Mouse (Mus musculus): ENCODE measurements around the gene Arhgef1.

Arhgef1 gene

DNA sequence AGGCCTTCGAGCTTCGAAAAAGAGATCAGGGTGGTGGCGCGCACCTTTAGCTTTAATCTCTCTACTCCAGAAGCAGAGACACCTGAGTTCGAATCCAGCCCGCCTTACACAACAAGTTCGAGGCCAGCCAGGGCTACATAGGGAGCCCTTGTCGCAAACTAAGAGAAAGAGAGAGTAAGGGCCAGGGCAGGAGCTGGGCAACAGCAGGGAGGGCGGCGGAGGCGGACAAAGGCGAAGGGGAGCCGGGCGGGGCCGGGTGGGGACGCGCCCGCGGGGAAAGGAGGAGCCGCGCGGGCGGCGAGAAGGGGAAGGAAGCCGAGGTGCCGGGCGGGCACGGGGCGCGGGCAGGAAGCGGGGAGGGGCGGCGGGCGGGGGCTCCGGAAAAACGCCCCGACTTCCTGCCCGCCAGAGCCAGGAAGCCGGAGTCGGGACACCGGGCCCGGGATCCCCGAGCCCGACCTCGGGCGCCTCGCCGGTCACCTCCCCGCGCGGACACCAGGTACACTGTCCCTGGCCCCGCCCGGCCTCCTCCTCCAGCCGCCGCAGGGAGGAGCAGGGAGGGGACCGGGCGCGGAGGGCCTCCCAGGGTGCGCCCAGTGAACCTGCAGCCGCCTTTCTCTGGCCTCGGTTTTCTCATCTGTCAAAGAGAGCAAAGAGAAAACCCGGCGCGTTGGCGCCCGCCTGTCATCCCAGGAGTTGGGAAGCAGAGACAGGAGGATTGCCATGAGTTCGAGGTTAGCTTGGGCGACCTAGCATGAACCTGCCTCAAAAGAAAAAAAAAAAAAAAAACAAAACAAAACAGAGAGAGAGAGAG, at the start of gene Arhgef1:
TSS of gene Arhgef1 (plus strand) at position 283 of the 814 bp plus-strand sequence.
- peak; percentile 71 for DNase-seq (ENCODE audit: low spot score)

DNA sequence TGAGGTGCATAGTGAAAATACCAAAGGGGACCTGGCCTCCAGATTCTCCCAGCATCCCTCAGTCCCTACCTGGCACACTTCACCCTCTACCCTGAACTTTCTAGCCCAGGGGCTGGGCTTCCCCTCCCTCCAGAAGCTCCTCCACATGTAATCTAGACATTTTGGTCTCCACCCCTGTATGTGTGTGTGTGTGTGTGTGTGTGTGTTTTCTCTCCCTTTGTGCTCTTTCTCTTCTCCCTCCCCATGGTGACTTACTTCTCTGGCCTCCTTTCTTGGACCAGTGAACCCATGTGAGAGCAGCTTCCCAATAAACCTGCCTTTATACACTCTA, 49.5 kb upstream of the Arhgef1 start:
- no peak for DNase-seq (ENCODE audit: low spot score)

DNA sequence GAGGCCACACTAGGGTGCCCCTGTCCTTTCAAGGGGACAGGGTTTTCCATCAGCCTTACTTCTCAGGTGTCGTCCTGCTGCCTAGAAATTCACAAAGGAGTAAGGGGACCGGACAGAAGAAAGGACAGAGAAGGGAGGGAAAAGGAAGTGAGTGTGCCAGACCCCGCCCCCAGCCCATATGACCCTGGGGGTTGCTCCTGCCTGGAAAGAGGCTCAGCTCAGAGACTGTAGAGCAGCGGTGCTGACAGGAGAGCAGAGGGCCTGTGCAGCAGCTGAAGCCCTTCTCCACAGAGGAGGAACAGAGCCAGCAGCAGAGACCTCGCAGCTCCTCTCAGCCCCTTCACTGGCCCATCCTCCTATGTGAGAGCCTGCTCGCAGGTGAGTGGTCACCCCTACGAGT, 49.0 kb upstream of the Arhgef1 start:
- no peak for DNase-seq (ENCODE audit: low spot score)

DNA sequence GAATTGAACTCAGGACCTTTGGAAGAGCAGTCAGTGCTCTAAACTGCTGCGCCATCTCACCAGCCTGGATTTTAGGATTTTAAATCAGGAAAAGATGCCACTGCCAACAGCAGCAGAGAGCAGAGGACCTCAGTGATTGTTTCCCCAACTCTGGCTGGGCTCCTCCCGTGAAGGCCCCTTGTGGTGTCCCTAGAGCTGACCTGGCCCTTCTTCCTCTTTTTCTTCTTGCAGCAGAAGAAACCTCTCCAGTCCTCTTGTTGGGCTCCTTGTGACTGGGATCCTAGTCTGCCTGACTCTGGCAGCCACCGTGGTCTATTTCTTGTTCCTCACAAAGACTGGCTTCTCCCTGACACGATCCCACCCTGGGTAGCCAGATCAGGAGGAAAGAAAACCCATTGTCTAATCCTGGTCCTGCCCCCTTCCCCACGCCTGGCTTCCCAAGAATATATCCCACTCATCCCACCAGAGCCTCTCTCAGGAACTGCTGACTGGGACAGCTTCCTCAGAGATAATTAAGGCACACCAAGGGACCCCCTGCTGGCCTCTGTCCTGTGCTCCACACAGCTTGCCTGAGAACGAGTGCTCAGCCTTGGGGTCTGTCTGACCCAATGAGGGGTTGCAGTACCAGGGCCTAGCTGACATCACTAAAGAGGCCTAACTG, 46.1 kb upstream of the Arhgef1 start:
- no peak for DNase-seq (ENCODE audit: low spot score)

DNA sequence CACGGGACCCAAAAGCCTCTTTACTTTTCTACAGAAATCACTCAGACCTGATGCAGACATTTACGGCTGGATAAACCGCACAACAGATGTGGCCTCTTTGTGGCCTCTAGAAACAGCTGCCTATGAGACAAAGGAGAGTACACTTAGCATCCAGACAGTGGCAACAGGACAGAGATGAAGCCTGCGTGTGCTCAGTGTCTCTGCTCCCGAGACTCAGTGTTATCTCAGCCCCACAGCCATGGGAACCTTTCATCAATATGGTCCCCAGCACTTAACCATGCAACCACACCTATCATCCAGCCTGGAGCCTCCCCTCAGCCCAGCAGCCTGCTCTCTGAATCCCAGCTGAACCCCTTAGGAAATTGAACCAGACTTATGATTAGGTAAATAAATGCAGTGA, 43.5 kb upstream of the Arhgef1 start:
- no peak for DNase-seq (ENCODE audit: low spot score)

DNA sequence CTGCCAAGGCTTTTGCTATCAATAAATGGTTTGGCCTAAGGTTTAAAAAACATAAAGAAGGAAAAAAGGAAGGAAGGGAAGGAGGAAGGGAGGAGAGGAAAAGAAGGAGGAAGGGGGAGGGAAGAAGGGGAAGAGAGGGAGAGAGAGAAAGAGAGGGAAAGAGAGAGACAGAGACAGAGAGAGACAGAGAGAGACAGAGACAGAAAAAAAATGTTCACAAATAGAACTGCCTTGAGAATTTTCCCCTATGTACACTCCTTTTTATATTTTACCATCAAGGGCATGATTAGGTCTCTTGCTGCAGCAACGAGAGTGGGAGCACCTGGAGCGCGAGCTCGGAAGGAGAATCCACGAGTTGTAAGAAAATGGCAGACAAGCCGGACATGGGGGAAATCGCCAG, 40.8 kb upstream of the Arhgef1 start, which contains the start of gene Gm9844:
TSS of gene Gm9844 (plus strand) at position 301 of the 400 bp plus-strand sequence.
- DNase-seq (ENCODE audit: low spot score) = no peak

DNA sequence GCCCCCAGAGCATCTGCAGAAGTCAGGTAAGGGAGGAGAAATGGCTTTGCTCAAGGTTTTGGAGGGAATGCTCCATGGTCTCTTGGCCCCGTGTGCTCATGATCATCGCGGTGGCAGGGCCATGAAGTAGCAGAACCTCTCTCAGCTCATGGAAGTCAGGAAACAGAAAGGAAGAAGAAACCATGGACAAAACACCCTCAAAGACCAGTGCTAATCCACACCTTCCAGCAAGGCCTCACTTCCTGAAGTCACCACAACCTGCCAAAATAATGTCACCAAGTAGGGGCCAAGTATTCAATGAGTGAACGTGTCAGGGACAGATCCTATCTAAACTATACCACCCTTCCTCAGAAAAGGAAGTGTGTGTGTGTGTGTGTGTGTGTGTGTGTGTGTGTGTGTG, 39.9 kb upstream of the Arhgef1 start:
- no peak for DNase-seq (ENCODE audit: low spot score)

DNA sequence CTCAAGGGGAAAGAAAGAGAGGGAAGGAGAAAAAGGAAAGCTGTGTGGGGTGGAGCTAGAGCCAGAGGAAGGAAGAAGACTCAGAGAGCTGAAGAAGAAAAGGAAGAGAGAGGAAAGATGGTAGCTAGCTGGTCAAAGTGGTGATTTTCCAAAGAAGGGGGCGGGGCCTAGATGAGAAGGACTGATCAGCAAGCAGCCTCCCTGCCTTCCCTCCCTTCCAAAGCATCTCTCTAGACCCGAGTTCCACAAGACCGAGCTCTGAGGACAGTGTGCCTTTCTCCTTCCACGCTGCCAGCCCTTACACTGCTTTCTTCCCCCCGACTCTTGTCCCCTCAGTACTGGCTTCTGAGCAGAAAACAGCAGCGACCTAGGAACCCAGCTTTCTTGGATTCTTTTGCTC, 38.6 kb upstream of the Arhgef1 start:
- no peak for DNase-seq (ENCODE audit: low spot score)

DNA sequence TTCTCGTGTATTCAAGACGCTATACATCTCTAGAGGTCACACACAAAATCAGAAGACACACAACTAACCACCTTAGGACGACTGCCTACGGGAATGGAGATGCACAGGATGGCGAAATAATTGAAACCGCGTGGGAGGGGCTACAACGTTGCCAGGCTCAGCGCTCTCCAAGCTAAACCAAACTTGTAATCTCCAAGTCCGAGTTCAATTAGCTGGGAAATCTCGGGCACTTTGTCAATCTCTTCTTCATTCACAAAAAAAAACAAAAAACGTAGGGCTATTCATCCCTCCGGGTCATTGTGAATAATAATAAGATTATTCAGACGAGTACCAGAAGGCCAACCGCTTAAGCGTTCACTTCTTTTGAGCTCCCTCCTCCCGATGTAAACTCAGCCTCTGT, 33.6 kb upstream of the Arhgef1 start:
- no peak for DNase-seq (ENCODE audit: low spot score)

DNA sequence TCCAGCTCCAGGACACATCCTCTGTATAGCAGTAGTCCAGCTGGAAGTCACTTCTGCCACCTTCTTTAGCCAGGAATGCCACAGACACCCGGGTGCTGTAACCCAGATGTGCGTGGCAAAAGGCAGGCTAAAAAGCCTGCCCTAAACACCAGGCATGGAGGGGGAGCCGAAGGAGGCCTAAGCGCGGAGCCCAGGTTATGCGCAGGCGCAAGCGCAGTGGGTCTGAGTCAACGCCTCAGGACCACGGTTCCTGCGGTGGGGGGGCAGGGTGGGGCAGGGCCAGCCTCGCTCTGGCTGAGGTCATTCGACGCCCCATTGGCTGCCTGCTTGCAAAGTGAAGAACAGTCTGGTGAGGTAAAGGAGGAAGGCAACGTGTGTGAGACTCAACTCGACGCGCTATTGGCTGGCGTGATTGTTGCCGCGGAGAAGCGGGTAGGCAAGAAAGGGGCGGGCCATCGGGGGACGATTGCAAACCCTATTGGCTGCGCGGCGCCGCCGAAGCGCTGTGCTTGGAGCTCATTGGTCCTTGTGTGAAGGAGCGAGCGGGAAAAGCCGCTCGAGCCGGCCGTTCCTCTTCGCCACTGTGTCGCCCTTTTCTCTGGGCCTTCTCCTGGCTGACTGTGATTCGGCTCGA, 33.1 kb upstream of the Arhgef1 start, which contains the start of the genes Lypd4 and Dmrtc2:
TSS of gene Lypd4 (minus strand) at position 410 of the 634 bp plus-strand sequence.
TSS of gene Dmrtc2 (plus strand) at position 526 of the 634 bp plus-strand sequence.
- no peak for DNase-seq (ENCODE audit: low spot score)

DNA sequence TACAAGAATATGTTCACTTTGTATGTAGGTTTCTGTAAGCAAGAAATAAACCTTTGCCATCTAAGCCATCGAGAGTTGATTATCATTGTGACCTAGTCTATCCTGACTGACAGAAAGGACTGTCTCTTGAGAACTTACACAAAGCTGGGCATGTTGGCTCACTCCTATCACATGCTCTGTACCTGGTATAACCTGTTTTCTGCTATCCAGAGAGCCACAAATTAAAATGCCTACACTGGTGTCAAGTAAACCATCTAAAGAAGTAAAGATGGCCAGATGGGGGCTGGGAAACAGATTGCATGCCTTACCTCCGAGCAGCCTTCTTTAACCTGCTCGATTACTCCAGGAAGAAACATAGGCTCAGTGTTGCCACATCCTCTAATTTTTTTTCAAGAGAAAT, 25.1 kb upstream of the Arhgef1 start:
- no peak for DNase-seq (ENCODE audit: low spot score)

DNA sequence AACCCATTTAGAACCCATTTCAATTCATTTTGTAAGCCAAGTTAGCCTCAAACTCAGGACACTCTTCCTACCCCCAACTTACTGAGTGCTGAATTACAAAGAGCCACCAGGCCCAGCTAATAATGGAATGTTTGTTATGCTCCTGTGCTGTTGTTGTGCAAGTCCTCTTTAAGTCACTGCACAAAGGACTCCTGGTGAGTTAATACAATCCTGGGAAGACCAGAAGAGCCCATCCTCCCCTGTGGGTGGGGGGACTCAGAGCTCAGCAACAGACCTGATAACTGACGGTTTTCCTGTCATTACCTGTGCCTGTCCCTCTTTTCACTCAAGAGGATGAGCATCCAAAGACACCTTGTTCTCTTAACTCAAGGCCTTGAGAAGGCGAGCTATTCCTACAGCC, 23.1 kb upstream of the Arhgef1 start:
- DNase-seq (ENCODE audit: low spot score) = no peak

DNA sequence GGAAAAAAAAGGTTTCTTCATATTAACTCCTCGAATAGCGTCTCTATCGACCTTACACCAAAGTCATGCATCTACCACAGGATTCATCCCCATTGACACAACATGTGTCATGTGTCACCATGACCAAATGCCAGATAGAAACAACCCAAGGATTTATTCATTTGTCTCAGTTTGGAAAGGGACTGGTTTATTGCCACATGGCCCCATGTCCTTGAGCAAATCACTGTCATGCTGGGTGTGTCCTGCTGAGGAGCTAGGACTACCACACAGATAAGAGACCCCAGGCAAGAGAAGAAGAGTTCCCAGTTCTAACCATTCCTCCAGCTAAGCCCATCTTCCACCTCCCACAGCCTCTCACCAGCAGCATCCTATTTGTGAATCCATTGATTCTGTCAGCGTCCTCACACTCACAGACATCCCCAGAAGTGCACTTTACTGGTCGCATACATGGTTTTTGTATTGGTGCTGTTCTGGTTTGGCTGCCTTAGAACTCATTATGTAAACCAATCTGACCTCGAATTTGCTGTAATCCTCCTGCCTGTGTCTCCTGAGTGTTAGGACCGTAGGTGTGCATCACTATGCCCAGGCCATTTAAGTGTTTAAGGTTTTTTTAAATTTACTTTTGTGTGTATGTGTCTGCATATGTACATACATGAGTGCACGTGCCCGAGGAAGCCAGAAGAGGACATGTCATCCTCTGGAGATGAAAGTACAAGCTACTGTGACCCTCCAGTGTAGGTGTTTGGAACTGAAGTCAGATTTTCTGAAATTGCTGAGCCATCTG, 20.1 kb upstream of the Arhgef1 start:
- no peak for DNase-seq (ENCODE audit: low spot score)

DNA sequence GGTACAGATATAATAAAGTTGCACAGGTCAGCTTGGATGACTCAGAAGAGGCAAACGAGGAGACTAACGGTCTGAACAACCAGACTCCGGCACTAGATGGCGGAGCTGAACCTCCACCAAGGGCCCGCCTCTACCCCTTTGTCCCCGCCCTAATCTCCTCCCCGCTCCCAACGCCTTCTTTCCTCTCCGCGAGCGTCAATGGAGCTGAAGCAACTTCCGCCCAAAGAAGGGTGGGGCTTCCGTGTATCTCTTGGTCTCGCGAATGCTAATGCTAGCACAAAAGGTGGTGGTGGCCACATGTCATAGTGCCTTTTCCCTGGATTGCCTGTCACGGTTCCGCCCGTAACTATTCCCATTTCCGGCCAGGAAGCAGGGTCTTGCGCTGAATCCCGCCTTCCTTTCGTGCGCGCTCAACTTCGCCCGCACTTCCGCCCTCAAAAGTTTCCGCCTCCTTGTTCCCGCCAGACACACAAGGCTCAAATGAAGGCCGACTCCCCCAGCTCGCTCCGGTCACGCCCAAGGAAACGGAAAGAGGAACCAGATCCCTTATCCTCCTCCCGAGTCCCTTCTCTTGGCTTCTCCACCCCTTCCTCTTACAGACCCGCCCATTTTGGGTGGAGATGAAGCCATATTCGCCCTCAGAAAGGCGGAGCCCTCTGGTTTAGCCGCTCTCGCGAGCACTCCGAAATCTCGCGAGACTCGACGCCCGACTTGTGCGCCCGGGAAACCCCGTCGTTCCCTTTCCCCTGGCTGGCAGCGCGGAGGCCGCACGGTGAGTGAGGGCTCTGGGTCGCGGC, 18.6 kb upstream of the Arhgef1 start, which contains the start of gene Rps19:
TSS of gene Rps19 (plus strand) at position 476 of the 797 bp plus-strand sequence.
- DNase-seq (ENCODE audit: low spot score) = peak; percentile 99

DNA sequence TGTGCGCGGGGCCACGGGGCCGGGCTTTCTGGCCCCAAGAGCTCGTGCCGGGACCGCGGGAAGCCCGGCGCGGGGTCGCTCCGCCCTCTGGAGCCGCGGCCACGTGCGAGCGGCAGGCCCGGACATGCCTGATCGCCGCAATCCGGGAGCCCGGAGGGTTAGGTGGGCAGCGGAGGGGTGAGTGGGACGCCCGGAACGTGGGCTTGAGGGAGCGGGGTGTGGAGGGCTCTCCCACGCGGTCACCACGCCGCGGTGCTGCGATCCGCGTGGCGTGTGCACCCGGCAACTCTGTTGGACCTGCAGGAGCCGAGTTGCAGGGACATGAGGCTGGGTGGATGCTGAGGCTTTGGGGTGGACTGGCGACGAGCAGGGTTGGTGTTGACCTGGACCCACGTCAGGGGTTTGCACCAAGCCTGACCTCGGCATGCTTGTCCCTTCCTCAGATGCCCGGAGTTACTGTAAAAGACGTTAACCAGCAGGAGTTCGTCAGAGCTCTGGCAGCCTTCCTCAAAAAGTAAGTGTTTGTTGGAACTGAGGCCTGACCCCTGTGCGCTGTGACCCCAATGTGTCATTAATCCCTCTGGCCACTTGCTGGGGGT, 17.9 kb upstream of the Arhgef1 start:
- DNase-seq (ENCODE audit: low spot score) = no peak

DNA sequence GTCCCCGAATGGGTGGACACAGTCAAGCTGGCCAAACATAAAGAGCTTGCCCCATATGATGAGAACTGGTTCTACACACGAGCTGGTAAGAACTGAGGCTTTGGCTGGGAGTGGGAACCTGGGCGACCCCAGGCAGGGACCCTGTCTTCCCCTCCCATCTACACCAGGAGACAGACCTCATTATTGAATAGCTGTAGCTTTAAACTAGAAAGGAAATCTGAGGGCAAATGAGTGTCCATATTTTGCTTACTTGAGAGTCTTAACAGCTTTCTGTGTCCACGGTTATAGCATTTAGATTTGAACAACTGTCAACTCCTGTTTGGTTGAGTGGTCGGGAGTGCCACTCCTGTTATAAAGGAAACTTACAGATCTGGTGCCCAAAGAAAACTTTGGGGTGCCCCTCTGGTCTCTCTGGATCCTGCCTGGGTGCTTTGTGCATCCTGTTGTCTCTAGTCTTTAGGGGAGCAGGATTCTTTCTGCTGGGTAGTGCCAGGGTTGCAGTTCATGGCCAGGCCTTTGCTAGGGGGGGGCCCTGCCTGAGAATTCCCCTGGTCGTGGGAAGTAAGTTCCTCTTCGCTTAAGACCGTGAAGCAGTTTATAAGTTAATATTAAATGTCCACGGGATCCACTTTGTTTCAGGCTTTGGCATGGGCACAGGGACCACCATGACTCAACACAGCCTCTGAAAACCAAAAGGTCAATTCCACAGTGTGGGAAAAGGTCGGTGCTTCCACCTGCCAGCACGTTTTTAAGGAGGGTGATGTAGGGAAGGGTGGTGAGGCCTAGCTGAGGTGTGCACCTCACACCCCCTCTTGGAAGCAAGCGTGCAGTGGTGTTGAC, 17.0 kb upstream of the Arhgef1 start:
- DNase-seq (ENCODE audit: low spot score) = no peak

DNA sequence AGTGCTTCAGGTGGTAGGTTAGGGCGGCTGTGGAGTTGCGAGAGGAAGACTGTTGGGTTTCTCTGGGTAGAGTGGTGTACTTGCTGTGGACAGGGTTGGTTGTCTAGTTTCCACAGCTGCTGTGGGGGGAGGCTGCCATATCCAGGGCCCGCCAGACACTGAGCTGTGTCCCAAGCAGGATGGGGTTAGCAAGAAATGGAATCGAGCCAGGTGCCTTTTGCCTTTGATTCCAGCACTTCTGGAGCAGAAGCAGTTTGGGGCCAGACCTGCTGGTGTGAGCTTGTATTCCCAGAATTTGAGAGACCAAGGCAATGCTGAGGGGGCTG, 16.4 kb upstream of the Arhgef1 start:
- no peak for DNase-seq (ENCODE audit: low spot score)

DNA sequence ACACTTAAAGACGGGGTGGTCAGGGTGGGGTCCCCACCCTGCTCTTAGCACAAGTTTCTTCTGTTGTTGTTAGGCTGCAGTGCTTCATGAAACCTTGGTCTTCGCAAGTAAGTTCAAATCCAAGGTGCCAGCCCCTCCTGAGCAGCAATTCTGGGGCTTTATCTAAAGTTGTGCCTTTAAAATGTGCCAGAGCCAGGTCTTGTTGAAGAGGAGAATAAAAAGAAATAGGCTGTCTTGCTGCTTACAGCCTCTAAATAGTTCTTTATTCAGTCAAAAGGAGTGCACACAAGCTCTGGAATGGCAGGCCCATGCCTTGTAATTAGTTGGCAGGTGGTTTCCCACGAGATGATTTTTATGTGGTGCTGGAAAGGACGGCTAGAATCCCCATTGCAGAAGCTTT, 15.6 kb upstream of the Arhgef1 start:
- DNase-seq (ENCODE audit: low spot score) = no peak

DNA sequence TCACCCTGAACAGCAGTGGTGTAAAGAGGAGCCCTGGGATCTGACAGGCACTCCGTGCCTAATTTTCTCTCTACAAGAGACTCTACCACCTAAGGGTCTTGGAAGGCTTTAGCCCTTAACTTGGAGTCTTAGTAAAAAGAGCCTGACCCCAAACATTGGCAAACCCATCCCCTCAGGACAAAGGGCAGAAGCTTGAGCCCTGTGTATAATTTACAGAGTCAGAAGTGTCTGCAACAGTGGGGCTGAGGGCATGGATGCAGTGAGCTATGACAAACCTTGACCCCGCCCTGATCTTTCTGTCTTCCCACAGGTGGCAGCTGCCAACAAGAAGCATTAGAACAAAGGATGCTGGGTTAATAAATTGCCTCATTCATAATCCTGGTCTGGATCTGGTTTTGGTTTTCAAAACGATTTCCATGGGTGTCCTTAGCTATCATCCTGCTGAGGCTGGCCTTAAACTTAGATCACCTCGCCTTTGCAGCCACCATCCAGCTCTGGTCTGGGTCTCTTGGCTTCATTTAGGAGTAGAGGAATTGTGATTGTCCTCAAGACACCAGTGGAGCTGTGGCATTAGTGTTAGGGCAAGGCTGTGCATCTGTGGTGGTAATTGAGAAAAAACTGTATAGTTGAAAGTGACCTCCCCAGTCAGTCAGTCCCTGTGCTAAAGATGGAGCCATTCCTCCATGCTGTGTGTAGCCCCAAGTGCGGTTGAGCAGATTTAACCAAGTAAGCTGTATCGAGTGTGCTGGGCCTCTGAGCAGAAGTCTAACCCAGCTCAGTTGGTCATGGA, 13.1 kb upstream of the Arhgef1 start:
- peak; percentile 28 for DNase-seq (ENCODE audit: low spot score)
